Mouse (Mus musculus) stomach, postnatal 0 days (tissue): ENCODE results near the gene Nsun3.

Experiments used
- CTCF ChIP-seq: IDR thresholded peaks from 2 replicates; pipeline ENCODE4 v1.5.1; 2016; ENCODE audit warnings: antibody characterized with exemption, low read depth, mild to moderate bottlenecking, moderate library complexity
- EP300 ChIP-seq: optimal IDR thresholded peaks from 2 replicates; pipeline ENCODE3; 2016; ENCODE audit warnings: antibody characterized with exemption

DNA sequence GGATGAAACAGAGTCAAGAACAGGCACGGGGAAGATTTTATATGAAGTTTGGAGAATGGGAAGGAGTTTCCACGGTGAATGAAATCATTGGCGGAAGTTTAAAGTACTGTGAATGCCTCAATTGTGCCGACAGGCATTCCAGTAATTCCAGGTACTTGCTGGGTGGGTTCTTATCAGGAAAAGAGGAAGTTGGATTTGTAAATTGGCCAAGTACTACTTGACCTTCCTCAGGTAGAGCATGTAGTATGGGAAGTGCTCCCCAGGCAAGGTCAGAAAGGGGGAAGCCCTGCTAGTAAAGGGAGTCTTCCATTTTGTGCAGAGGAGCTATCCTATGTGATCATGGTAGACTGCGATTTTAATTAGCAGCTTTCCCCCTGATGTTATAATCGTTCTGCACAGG, 31.3 kb downstream of the Nsun3 start:
- TF ChIP-seq EP300 (no peak), CTCF (no peak)
